In genomic region chr1:194157268-194157667, GRCm38 (mm10) we compare ENCODE assay signal across 16 mouse cellular contexts.
DNase-seq lines count a peak whose midpoint lies in the region; ATAC-seq lines count a peak whose summit lies in the region.
"Had no signal": no experiment of that assay in that cellular context is flagged by ENCODE, and none has a peak within 500 bp of the region (broad histone marks: within the 10 kb centered on the region; RNA-seq: fewer than 3 reads in every experiment).

No protein-coding gene starts in this region.

- peak; percentile 38; the same call in 1 of the 2 replicates for ATAC-seq in frontal cortex, adult (ENCODE audit: low TSS enrichment)
- ATAC-seq in megakaryocyte progenitor cell, adult 5-6 weeks (replicated peaks; ENCODE audit: poor library complexity) = peak; percentile 93
- ATAC-seq: forebrain, embryonic 14.5 days; forebrain, embryonic 16.5 days had no signal

- DNase-seq in frontal cortex, postnatal 25 days (ENCODE audit: low spot score in 2 of 2) = no peak
- DNase-seq in fat pad, adult 2 months (ENCODE audit: extremely low read depth, low read depth, low spot score) = peak; percentile 8
- DNase-seq in right cerebral cortex, postnatal 14 days = no peak
- DNase-seq in heart, adult 9 months (ENCODE audit: low spot score in 2 of 2) = no peak
- DNase-seq: adrenal gland, adult 2 months; adrenal gland, postnatal 10 days; adrenal gland, postnatal 25 days; cerebellum, adult 11-12 months; cerebellum, adult 2 months; cerebellum, adult 9-10 months; cerebellum, postnatal 10 days; cerebellum, postnatal 25 days had no signal
